Mouse (Mus musculus): ENCODE measurements at regions not wholly inside any gene's neighbourhood (a gene's known extent, or its start where the extent isn't known, plus 50 kb on each side); places are given as distances from the start of the nearest gene placed in this dataset.

DNA sequence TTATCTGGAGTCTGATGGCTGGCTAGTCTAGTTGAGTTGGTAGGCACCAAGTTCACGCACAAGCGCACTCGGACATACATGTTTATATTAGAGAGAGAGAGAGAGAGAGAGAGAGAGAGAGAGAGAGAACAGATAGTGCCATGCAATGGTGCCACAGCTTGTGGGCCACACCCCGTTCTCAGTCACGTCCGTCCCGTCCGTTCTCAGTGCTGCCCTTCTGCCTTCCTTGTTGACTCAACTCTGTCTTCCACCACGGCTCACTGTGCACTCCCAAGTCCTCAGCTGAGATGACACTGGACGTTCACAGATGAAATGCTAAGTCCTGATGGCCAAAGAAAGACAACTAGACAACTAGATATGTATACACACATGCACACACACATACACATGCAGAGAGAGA lies 92.2 kb downstream of the Gm11011 start:
- H3K27ac ChIP-seq (ENCODE audit: low read depth, low read length), result no peak overlapping the region
- H3K9me3 ChIP-seq (ENCODE audit: control insufficient read depth, low read length), result no peaks in the 10 kb centered on the region
- H3K27me3 ChIP-seq (replicated peaks; ENCODE audit: control insufficient read depth, insufficient read depth, low read length), result no peaks in the 10 kb centered on the region
- no peaks in the 10 kb centered on the region for H3K36me3 ChIP-seq (ENCODE audit: control insufficient read depth, insufficient read depth, low read length)
- no peak for ATAC-seq
- 92% methylated on average over 10 of the region's 10 CpGs for WGBS
- no peak overlapping the region for H3K4me2 ChIP-seq (ENCODE audit: low read length)
- H3K4me3 ChIP-seq (ENCODE audit: low read length), result no peak overlapping the region
- no peak overlapping the region for H3K9ac ChIP-seq (ENCODE audit: low read depth, low read length)
- no peaks in the 10 kb centered on the region for H3K4me1 ChIP-seq (ENCODE audit: control insufficient read depth, insufficient read depth, low read depth, low read length)

DNA sequence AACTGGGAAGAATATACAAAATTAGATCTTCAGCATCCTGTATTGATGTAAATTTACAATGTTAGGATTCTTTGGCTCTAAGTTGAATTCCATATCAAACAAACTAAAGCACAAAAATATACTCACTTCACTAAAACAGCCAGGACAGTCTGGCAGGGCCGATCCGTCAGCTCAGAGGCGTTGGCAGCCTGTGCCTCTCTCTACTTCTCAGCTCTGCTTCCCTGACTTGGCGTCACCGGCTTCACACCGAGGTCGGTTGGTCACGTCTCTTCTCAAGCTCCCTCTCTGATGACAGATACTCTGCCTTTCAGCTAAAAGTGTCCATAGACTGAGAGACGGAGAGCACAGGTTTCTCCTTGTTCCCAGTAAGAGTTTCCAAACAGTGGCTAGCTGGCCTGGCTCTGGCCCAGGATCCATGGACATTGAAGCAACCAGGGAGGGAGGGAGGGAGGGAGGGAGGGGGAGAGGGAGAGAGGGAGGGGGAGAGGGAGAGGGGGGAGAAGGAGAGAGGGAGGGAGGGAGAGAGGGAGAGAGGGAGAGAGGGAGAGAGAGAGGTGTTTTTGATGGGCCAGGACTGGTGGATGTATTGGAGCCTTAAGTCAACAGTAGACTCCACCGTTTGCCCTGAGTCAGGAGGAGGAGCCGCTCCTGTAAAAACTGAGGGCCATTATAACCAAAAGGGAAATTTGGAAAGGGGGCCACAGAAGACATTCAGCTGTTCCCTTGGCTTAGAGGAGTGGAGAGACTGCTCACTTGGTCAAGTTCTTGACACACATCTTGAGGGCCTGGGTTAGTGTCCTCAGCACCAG lies 92.8 kb downstream of the Gm11011 start:
- H3K4me3 ChIP-seq (ENCODE audit: low read length), result no peak overlapping the region
- H3K9me3 ChIP-seq (ENCODE audit: control insufficient read depth, low read length), result no peaks in the 10 kb centered on the region
- H3K9ac ChIP-seq (ENCODE audit: low read depth, low read length), result no peak overlapping the region
- H3K4me2 ChIP-seq (ENCODE audit: low read length), result no peak overlapping the region
- H3K4me1 ChIP-seq (ENCODE audit: control insufficient read depth, insufficient read depth, low read depth, low read length), result no peaks in the 10 kb centered on the region
- no peak for ATAC-seq
- H3K27ac ChIP-seq (ENCODE audit: low read depth, low read length), result no peak overlapping the region
- no peaks in the 10 kb centered on the region for H3K36me3 ChIP-seq (ENCODE audit: control insufficient read depth, insufficient read depth, low read length)
- no peaks in the 10 kb centered on the region for H3K27me3 ChIP-seq (replicated peaks; ENCODE audit: control insufficient read depth, insufficient read depth, low read length)
- 77% methylated on average over 11 of the region's 11 CpGs for WGBS

DNA sequence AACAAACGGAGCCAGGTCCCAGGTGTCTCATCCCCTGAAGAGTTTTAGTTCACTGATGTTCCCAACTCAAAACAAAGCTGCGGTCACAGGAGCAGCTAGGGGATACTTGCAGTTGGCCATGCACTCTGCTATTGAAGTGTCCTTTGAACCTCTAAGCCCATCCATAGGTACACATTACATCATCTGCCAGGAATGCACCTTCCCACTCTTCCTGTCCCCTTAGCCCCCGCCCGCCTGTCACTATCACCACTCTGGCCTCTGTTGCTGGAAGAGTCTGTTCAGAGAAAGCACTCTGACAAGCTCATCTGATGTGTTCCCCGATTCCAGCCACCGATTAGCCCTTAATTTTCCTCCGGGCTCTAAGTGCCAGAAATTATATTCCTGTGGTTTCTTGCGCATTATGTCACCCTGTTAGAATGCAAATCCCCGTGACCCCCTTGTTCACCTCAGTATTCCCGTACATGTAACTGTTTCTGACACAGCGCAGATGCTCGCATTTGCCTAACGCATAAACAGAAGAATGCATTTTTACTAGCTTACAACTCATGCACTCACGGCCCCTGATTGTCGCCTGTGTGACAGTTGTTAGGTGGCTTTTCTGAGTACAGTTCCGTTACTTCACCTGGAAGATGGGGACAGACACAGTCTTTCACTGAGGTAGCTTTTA lies 93.8 kb downstream of the Gm11011 start:
- Histone ChIP-seq H3K9ac (ENCODE audit: low read depth, low read length) (no peak overlapping the region), H3K4me3 (ENCODE audit: low read length) (no peak overlapping the region), H3K4me2 (ENCODE audit: low read length) (no peak overlapping the region), H3K27ac (ENCODE audit: low read depth, low read length) (no peak overlapping the region), H3K9me3 (ENCODE audit: control insufficient read depth, low read length) (no peaks in the 10 kb centered on the region), H3K36me3 (ENCODE audit: control insufficient read depth, insufficient read depth, low read length) (no peaks in the 10 kb centered on the region), H3K27me3 (replicated peaks; ENCODE audit: control insufficient read depth, insufficient read depth, low read length) (no peaks in the 10 kb centered on the region), H3K4me1 (ENCODE audit: control insufficient read depth, insufficient read depth, low read depth, low read length) (no peaks in the 10 kb centered on the region)
- WGBS, result 69% methylated on average over 16 of the region's 16 CpGs
- no peak for ATAC-seq

DNA sequence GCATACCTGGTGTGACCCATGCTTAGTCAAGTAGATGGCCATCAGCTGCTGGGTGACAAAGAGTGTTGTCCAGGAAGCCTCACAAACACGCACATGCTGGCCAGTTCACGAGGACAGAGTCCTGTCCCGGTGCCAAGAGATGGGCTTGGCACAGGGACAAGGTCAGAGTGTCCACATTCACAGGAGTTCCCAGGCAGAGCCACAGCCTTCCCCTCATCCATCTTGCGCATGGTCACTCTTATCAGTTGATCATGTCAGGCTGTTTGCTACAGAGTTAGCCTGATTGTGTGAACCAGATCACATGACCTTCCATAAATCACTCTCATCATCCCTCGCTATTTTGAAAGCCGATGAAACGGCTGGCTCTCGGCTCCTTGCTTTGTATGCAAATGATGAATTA lies 103.6 kb downstream of the Gm11011 start:
- 56% methylated on average over 8 of the region's 8 CpGs for WGBS
- no peak overlapping the region for H3K4me2 ChIP-seq (ENCODE audit: low read length)
- H3K4me3 ChIP-seq (ENCODE audit: low read length), result no peak overlapping the region
- H3K4me1 ChIP-seq (ENCODE audit: control insufficient read depth, insufficient read depth, low read depth, low read length), result peaks cover 3% of the 10 kb centered on the region; the same call in 1 of the 2 replicates
- H3K36me3 ChIP-seq (ENCODE audit: control insufficient read depth, insufficient read depth, low read length), result no peaks in the 10 kb centered on the region
- ATAC-seq, result no peak
- H3K27me3 ChIP-seq (replicated peaks; ENCODE audit: control insufficient read depth, insufficient read depth, low read length), result no peaks in the 10 kb centered on the region
- H3K9ac ChIP-seq (ENCODE audit: low read depth, low read length), result no peak overlapping the region
- H3K27ac ChIP-seq (ENCODE audit: low read depth, low read length), result no peak overlapping the region
- no peaks in the 10 kb centered on the region for H3K9me3 ChIP-seq (ENCODE audit: control insufficient read depth, low read length)

DNA sequence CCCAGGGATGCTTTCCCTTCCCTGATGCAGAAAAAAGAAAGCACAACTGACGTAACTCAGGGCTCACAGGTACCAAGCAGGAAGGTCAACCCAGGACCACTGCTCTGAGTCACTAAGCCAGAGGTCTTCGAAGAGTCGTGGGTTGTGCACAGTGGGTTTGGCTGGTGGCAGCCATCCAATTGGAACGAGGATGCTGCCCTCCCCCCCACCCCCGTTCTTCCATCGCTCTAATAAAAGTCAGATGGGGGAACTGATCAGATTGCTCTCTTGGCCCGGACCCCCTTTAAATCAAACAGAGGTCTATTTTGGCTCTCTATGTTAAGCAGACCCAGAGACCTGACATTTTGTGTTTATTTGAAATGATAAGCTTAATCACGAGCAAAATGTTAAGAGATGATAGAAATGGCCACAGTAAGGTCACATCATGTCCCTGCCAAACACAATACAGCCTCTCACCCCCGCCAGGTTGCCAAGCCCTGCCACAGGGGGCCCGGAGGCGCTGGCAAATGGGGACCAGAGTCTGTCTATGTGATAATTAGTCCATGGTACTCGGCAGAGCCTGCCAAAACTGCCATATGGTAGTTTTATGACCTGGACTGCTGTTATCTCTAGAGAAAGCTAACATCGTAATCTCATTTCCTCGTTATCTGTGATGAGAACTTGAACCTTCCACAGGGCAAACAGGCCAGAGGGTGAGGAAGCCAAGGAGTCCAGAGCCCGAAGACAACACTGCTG lies 105.6 kb downstream of the Gm11011 start:
- H3K4me1 ChIP-seq (ENCODE audit: control insufficient read depth, insufficient read depth, low read depth, low read length), result peaks cover 3% of the 10 kb centered on the region; the same call in 1 of the 2 replicates
- no peak overlapping the region for H3K4me3 ChIP-seq (ENCODE audit: low read length)
- H3K27ac ChIP-seq (ENCODE audit: low read depth, low read length), result no peak overlapping the region
- H3K9ac ChIP-seq (ENCODE audit: low read depth, low read length), result no peak overlapping the region
- ATAC-seq, result peak; percentile 40; the same call in 1 of the 2 replicates
- no peaks in the 10 kb centered on the region for H3K36me3 ChIP-seq (ENCODE audit: control insufficient read depth, insufficient read depth, low read length)
- no peaks in the 10 kb centered on the region for H3K9me3 ChIP-seq (ENCODE audit: control insufficient read depth, low read length)
- 56% methylated on average over 15 of the region's 15 CpGs for WGBS
- H3K27me3 ChIP-seq (replicated peaks; ENCODE audit: control insufficient read depth, insufficient read depth, low read length), result no peaks in the 10 kb centered on the region
- no peak overlapping the region for H3K4me2 ChIP-seq (ENCODE audit: low read length)

DNA sequence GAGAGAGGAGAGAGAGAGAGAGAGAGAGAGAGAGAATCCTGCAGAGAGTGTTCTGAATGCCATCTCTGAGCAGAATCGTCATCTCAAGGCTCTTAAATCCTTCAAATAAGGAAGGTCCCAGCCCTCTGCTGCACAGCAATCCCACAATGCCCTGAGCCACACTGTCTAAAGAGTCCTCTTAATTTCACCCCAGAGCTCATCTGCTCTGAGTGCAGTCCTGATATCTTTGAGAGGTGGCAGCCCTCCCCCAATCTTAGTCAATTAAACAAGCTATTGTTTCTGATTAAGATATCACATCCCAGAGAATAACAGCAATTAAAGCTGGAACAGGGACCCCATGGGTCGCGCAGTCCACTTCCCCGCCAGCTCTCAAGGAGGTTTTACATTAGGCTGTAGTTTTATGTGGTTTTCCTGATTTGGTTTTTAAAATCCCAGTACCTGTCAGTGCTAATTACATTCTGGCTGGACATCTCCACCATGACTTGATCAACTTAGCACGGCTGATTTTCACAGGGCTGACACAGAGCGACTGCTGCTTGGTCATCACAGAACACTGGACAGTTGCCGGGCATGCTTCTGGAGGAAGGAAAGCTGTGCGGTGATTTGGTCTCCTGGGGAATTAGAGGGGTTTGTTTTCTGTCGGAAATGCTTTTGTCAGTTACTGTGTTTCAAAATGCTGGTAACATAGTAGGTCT lies 113.0 kb downstream of the Gm11011 start:
- Histone ChIP-seq H3K9me3 (ENCODE audit: control insufficient read depth, low read length) (no peaks in the 10 kb centered on the region), H3K4me1 (ENCODE audit: control insufficient read depth, insufficient read depth, low read depth, low read length) (peaks cover 4% of the 10 kb centered on the region), H3K27me3 (replicated peaks; ENCODE audit: control insufficient read depth, insufficient read depth, low read length) (no peaks in the 10 kb centered on the region), H3K4me3 (ENCODE audit: low read length) (no peak overlapping the region), H3K36me3 (ENCODE audit: control insufficient read depth, insufficient read depth, low read length) (no peaks in the 10 kb centered on the region), H3K4me2 (ENCODE audit: low read length) (no peak overlapping the region), H3K9ac (ENCODE audit: low read depth, low read length) (no peak overlapping the region), H3K27ac (ENCODE audit: low read depth, low read length) (no peak overlapping the region)
- WGBS, result 26% methylated on average over 9 of the region's 9 CpGs
- ATAC-seq, result peak; percentile 24; the same call in 1 of the 2 replicates

DNA sequence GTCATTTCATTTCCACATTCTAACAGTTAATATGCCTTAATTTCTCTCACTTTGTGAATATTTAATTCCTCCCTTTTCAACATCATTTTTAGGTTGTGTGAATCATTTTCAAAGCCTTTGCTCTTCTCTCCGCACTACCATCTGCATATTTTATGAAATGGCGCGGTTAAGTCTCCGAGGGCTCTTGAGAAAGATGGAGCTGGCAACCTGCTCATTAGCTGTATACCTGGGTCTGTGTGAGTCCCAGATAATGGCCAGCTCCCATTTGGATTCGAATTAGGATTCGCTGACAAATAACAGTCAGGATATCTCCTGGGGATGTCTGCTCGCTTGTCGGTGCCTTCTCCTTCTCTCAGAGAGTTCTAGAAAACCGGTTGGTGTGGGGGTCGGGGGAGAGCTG lies 118.0 kb downstream of the Gm11011 start:
- Histone ChIP-seq H3K4me1 (ENCODE audit: control insufficient read depth, insufficient read depth, low read depth, low read length) (peaks cover 4% of the 10 kb centered on the region), H3K4me3 (ENCODE audit: low read length) (no peak overlapping the region), H3K9ac (ENCODE audit: low read depth, low read length) (no peak overlapping the region), H3K9me3 (ENCODE audit: control insufficient read depth, low read length) (no peaks in the 10 kb centered on the region), H3K36me3 (ENCODE audit: control insufficient read depth, insufficient read depth, low read length) (no peaks in the 10 kb centered on the region), H3K27ac (ENCODE audit: low read depth, low read length) (no peak overlapping the region), H3K27me3 (replicated peaks; ENCODE audit: control insufficient read depth, insufficient read depth, low read length) (no peaks in the 10 kb centered on the region), H3K4me2 (ENCODE audit: low read length) (no peak overlapping the region)
- no peak for ATAC-seq
- WGBS, result 56% methylated on average over 10 of the region's 10 CpGs

DNA sequence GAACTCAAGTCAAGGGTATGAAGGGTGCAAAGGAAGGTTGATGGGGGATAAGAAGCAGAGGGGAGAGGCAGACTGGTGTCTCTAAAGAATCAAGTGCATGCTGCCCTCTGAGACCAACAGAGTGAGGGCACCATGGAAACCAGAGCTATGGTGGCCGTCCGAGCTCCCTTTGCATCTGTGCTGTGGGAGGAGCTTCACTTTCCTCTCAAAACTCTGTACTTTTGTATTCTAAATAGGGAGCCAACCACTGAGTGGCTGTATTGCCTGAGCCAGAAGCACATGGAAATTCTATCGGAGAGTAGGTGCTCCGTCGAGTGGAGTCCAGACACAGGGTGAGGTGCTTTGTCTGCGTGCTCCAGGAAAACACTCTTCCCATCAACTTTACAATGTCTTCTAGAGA lies 119.9 kb downstream of the Gm11011 start:
- no peaks in the 10 kb centered on the region for H3K36me3 ChIP-seq (ENCODE audit: control insufficient read depth, insufficient read depth, low read length)
- no peak overlapping the region for H3K9ac ChIP-seq (ENCODE audit: low read depth, low read length)
- WGBS, result 69% methylated on average over 6 of the region's 6 CpGs
- no peak for ATAC-seq
- no peaks in the 10 kb centered on the region for H3K27me3 ChIP-seq (replicated peaks; ENCODE audit: control insufficient read depth, insufficient read depth, low read length)
- H3K4me1 ChIP-seq (ENCODE audit: control insufficient read depth, insufficient read depth, low read depth, low read length), result peaks cover 3% of the 10 kb centered on the region; the same call in 1 of the 2 replicates
- no peak overlapping the region for H3K27ac ChIP-seq (ENCODE audit: low read depth, low read length)
- no peaks in the 10 kb centered on the region for H3K9me3 ChIP-seq (ENCODE audit: control insufficient read depth, low read length)
- H3K4me3 ChIP-seq (ENCODE audit: low read length), result no peak overlapping the region
- H3K4me2 ChIP-seq (ENCODE audit: low read length), result no peak overlapping the region

Data from hindbrain, embryonic 16.5 days (tissue).